Mouse (Mus musculus) midbrain, embryonic 15.5 days (tissue): ENCODE data around the gene Ap3d1. TPM values are rescaled to one million over a fixed set of nuclear protein-coding genes. Genes with fewer than 3 reads are reported as not detected.

Source experiments
- ATAC-seq: fragments of 200-750 bp; cut with Nextera tagmentation; replicated peaks from 2 replicates; pipeline ENCODE4 v1.8.0; 2017; ENCODE audit warnings: moderate TSS enrichment
- H3K27ac ChIP-seq: fragments of 300-500 bp; sonication (generic); 2 replicates; pipeline ENCODE4 v1.5.1; 2015; ENCODE audit warnings: mild to moderate bottlenecking, inconsistent platforms
- H3K27me3 ChIP-seq: fragments of 300-500 bp; sonication (generic); replicated peaks from 2 replicates; pipeline ENCODE4 v1.6.1; 2015; ENCODE audit warnings: inconsistent platforms
- H3K36me3 ChIP-seq: fragments of 300-500 bp; sonication (generic); replicated peaks from 2 replicates; pipeline ENCODE4 v1.6.1; 2015; ENCODE audit warnings: inconsistent platforms
- H3K4me1 ChIP-seq: fragments of 300-500 bp; sonication (generic); 2 replicates; pipeline ENCODE4 v1.6.1; 2015; ENCODE audit warnings: inconsistent platforms
- H3K4me2 ChIP-seq: fragments of 300-500 bp; sonication (generic); 2 replicates; pipeline ENCODE4 v1.6.1; 2015; ENCODE audit warnings: inconsistent platforms, mild to moderate bottlenecking, moderate library complexity
- H3K4me3 ChIP-seq: fragments of 300-500 bp; sonication (generic); 2 replicates; pipeline ENCODE4 v1.5.1; 2015; ENCODE audit warnings: mild to moderate bottlenecking, inconsistent platforms
- H3K9ac ChIP-seq: fragments of 300-500 bp; sonication (generic); 2 replicates; pipeline ENCODE4 v1.6.1; 2015; ENCODE audit warnings: mild to moderate bottlenecking, inconsistent platforms
- H3K9me3 ChIP-seq: fragments of 300-500 bp; sonication (generic); 2 replicates; pipeline ENCODE4 v1.6.1; 2016; ENCODE audit warnings: inconsistent platforms
- WGBS: fragments of 180-500 bp; shearing (Covaris S2); methylation state at CpG from one replicate; pipeline ENCODE4 v1.1.7; 2015; ENCODE audit warnings: mixed read lengths; 5-methylcytosine and 5-hydroxymethylcytosine counted together
- polyA plus RNA-seq: library from polyadenylated mRNA; unstranded; fragments of >200 nt; fragmentation: Nextera tagmentation; extraction: Ambion mirVana; gene quantifications from 2 replicates; pipeline ENCODE4 v1.2.1, GENCODE M21; 2015

Ap3d1 gene
- polyA plus RNA-seq, 1 experiment from 2014 or later = 117 TPM

DNA sequence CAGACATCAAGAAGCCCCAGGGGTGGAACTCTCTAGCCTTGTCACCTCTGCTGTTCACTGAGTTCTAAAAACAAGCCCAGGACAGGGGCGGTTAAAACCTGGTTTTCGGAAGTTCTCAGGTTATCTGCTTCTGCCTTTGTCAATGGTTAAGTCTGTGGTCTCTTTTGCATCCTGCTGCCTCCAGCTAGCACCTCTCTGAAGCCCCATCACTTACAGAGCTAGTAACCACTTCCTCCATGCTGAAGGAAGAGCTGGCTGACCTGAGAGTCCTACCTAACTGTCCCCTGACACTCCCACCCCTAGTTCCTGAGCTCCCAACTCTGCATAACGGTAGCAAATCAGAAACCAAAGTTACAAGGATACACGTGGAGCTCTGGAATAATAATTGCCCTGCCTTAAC lies 41.3 kb downstream of the Ap3d1 start:
- peak overlapping the region; percentile 69; the same call in 1 of the 2 replicates for H3K9ac ChIP-seq
- 47% methylated on average over 4 of the region's 4 CpGs for WGBS
- no peaks in the 10 kb centered on the region for H3K9me3 ChIP-seq
- H3K36me3 ChIP-seq = no peaks in the 10 kb centered on the region
- H3K4me1 ChIP-seq = peaks cover 41% of the 10 kb centered on the region
- H3K27me3 ChIP-seq = no peaks in the 10 kb centered on the region
- H3K27ac ChIP-seq = peak overlapping the region; percentile 89; the same call in 1 of the 2 replicates
- peak overlapping the region; percentile 66 for H3K4me2 ChIP-seq
- ATAC-seq = no peak
- H3K4me3 ChIP-seq = peak overlapping the region; percentile 79

DNA sequence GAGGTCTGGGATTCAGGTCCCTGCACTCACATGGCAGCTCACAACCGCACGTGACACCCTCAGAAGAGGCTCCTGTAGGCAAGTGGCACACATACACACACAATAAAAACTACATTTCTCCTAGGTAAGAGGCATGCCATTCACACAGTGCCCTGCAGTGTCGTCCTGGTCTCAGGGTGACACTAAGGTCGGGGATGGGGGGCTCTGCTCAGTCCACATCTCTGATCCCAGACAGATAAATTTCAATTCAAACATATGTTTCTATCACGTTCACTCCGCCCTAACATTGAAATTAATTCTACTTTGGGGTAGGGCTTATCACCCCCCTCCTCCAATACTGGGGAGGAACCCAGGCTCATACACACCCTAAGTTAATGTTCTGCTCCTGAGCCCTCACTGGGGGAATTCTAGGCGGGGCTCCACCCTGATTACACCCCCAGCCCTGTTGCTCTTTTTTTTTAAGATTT lies 42.0 kb downstream of the Ap3d1 start:
- H3K4me3 ChIP-seq = no peak overlapping the region; the same call in 1 of the 2 replicates
- no peaks in the 10 kb centered on the region for H3K27me3 ChIP-seq
- no peak overlapping the region for H3K27ac ChIP-seq
- no peaks in the 10 kb centered on the region for H3K36me3 ChIP-seq
- WGBS = 88% methylated on average over 7 of the region's 7 CpGs
- no peak overlapping the region for H3K9ac ChIP-seq
- peak overlapping the region; percentile 66; the same call in 1 of the 2 replicates for H3K4me2 ChIP-seq
- ATAC-seq = no peak
- no peaks in the 10 kb centered on the region for H3K9me3 ChIP-seq
- H3K4me1 ChIP-seq = peaks cover 41% of the 10 kb centered on the region

DNA sequence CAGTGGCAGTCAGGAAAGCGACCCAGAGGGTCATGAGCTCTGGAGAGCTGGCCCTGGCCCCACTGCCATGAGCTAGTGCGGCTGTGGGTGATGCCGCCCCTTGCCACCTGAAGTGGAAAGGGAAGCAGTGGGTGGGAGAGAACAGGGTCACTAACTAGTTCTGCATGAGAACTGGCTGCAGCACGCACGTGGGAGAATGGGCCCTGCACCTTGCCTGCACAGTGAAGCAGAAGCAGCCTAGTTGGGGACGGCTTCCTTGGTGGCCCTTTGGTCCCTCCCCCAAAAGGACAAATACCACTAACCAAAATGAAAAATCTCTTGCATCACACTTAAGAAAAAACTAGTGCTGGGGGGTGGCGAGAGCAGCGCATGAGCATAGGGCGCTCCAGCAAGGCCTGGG lies 43.5 kb downstream of the Ap3d1 start:
- 95% methylated on average over 9 of the region's 9 CpGs for WGBS
- H3K27me3 ChIP-seq = no peaks in the 10 kb centered on the region
- no peak for ATAC-seq
- no peaks in the 10 kb centered on the region for H3K9me3 ChIP-seq
- H3K27ac ChIP-seq = no peak overlapping the region
- no peak overlapping the region; the same call in 1 of the 2 replicates for H3K9ac ChIP-seq
- 0 out of 2 replicates have a peak, but pooled peaks cover 3% of the 10 kb centered on the region for H3K36me3 ChIP-seq
- no peak overlapping the region for H3K4me2 ChIP-seq
- H3K4me3 ChIP-seq = no peak overlapping the region
- H3K4me1 ChIP-seq = peaks cover 35% of the 10 kb centered on the region

GRCm38 (mm10) chr10:80697812-80698211 lies 44.3 kb downstream of the Ap3d1 start:
- H3K27ac ChIP-seq = no peak overlapping the region

DNA sequence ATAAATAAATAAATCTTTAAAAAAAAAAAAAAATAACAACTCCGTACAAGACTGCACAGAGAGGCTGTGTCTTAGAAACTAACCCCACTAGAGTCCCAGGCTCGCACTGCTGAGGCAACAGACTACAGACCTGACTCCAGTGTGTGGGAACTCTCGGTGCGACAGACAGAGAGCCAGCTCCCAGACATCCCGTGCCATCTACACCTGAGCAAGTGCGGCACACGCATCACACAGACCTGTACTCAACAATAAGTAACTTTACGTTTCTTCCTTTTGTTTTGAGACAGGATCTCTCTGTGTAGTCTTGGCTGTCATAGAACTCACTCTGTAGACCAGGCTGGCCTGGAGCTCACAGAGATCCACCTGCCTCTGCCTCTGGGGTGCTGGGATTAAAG lies 44.7 kb downstream of the Ap3d1 start:
- no peak overlapping the region for H3K4me2 ChIP-seq
- 0 out of 2 replicates have a peak, but pooled peaks cover 3% of the 10 kb centered on the region for H3K36me3 ChIP-seq
- H3K9ac ChIP-seq = no peak overlapping the region
- WGBS = 90% methylated on average over 8 of the region's 8 CpGs
- no peak overlapping the region for H3K27ac ChIP-seq
- H3K9me3 ChIP-seq = no peaks in the 10 kb centered on the region
- ATAC-seq = no peak
- H3K27me3 ChIP-seq = no peaks in the 10 kb centered on the region
- no peak overlapping the region for H3K4me3 ChIP-seq
- H3K4me1 ChIP-seq = peaks cover 24% of the 10 kb centered on the region

More at GRCm38 (mm10) chr10:80697812-80698211, 44.3 kb downstream of the Ap3d1 start:
- no peak overlapping the region for H3K4me2 ChIP-seq
- peaks cover 27% of the 10 kb centered on the region for H3K4me1 ChIP-seq
- no peaks in the 10 kb centered on the region for H3K9me3 ChIP-seq
- no peak overlapping the region for H3K4me3 ChIP-seq
- 71% methylated on average over 9 of the region's 9 CpGs for WGBS
- no peaks in the 10 kb centered on the region for H3K27me3 ChIP-seq
- no peak overlapping the region for H3K9ac ChIP-seq
- no peak for ATAC-seq
- 0 out of 2 replicates have a peak, but pooled peaks cover 3% of the 10 kb centered on the region for H3K36me3 ChIP-seq

GRCm38 (mm10) chr10:80696502-80697392 lies 45.3 kb downstream of the Ap3d1 start:
- H3K36me3 ChIP-seq = 0 out of 2 replicates have a peak, but pooled peaks cover 3% of the 10 kb centered on the region
- no peak overlapping the region for H3K4me3 ChIP-seq
- H3K9ac ChIP-seq = no peak overlapping the region
- H3K4me1 ChIP-seq = peaks cover 24% of the 10 kb centered on the region
- no peaks in the 10 kb centered on the region for H3K9me3 ChIP-seq
- H3K27me3 ChIP-seq = no peaks in the 10 kb centered on the region
- no peak for ATAC-seq
- H3K27ac ChIP-seq = no peak overlapping the region
- no peak overlapping the region for H3K4me2 ChIP-seq
- 74% methylated on average over 12 of the region's 12 CpGs for WGBS

- Histone ChIP-seq H3K27ac (no peak overlapping the region), H3K4me3 (no peak overlapping the region), H3K4me2 (no peak overlapping the region), H3K27me3 (no peaks in the 10 kb centered on the region), H3K36me3 (peaks cover 6% of the 10 kb centered on the region; the same call in 1 of the 2 replicates), H3K4me1 (peaks cover 20% of the 10 kb centered on the region), H3K9me3 (no peaks in the 10 kb centered on the region), H3K9ac (no peak overlapping the region)
- WGBS = 76% methylated on average over 10 of the region's 10 CpGs
- no peak for ATAC-seq
Observed at GRCm38 (mm10) chr10:80695801-80696501, 46.1 kb downstream of the Ap3d1 start.

- Histone ChIP-seq H3K4me2 (no peak overlapping the region), H3K36me3 (peaks cover 10% of the 10 kb centered on the region), H3K27me3 (no peaks in the 10 kb centered on the region), H3K4me1 (peaks cover 12% of the 10 kb centered on the region), H3K27ac (no peak overlapping the region), H3K4me3 (no peak overlapping the region), H3K9me3 (no peaks in the 10 kb centered on the region), H3K9ac (no peak overlapping the region)
- no peak for ATAC-seq
- 84% methylated on average over 2 of the region's 2 CpGs for WGBS
Observed at GRCm38 (mm10) chr10:80695186-80695585, 46.9 kb downstream of the Ap3d1 start.

GRCm38 (mm10) chr10:80694159-80694938 lies 47.7 kb downstream of the Ap3d1 start:
- Histone ChIP-seq H3K4me1 (peaks cover 7% of the 10 kb centered on the region; the same call in 1 of the 2 replicates), H3K4me3 (no peak overlapping the region), H3K36me3 (peaks cover 19% of the 10 kb centered on the region), H3K9ac (no peak overlapping the region), H3K9me3 (no peaks in the 10 kb centered on the region), H3K27ac (no peak overlapping the region), H3K4me2 (no peak overlapping the region), H3K27me3 (no peaks in the 10 kb centered on the region)
- ATAC-seq = no peak
- WGBS = 90% methylated on average over 13 of the region's 13 CpGs

DNA sequence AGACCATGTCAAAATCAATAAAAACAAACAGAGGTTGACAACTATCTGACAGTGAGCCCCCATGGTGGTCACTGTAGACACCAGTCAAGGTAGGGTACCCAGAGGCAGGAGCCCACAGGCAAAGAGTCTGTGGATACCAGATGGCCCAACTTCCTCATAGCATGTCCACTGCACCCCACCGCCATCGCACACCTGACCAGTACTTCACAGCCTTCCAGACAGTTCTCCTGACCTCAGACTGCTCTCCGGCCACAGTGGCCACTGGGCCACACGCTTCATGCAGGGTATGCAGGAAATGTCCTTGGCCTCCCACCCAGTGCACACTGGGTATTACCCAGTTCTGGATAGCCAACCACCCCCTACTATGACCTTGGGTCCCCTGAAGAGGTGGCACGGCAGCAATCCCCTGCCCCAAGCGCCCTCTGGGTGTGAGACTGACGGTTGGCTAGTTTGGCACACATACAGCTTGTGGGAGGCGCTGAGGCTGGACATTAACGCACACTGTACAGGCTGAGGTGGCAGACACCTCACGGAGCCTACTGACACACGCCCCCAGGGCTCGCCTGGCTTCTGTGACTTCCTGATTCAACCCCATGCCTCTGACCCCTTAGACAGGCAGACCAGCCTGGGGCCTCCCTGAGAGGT lies 48.5 kb downstream of the Ap3d1 start:
- H3K4me3 ChIP-seq = no peak overlapping the region
- peaks cover 7% of the 10 kb centered on the region; the same call in 1 of the 2 replicates for H3K4me1 ChIP-seq
- H3K27ac ChIP-seq = no peak overlapping the region
- peaks cover 24% of the 10 kb centered on the region for H3K36me3 ChIP-seq
- ATAC-seq = no peak
- no peaks in the 10 kb centered on the region for H3K27me3 ChIP-seq
- 90% methylated on average over 12 of the region's 12 CpGs for WGBS
- H3K9me3 ChIP-seq = no peaks in the 10 kb centered on the region
- H3K4me2 ChIP-seq = no peak overlapping the region
- no peak overlapping the region for H3K9ac ChIP-seq
